Mouse (Mus musculus) kidney, postnatal 4 days (tissue): ENCODE measurements around the gene Rnf222.
"Not testable (repeated sequence)": the region's sequence is repeated elsewhere in the genome, so short reads cannot be mapped to it uniquely, and the experiment has no call there.

Experiments
- DNase-seq, 2 experiments: peaks; one replicate each; pipeline ENCODE4 v3.0.0; 2021; ENCODE audit warnings: mixed read lengths in 2 of 2

Gene Rnf222

DNA sequence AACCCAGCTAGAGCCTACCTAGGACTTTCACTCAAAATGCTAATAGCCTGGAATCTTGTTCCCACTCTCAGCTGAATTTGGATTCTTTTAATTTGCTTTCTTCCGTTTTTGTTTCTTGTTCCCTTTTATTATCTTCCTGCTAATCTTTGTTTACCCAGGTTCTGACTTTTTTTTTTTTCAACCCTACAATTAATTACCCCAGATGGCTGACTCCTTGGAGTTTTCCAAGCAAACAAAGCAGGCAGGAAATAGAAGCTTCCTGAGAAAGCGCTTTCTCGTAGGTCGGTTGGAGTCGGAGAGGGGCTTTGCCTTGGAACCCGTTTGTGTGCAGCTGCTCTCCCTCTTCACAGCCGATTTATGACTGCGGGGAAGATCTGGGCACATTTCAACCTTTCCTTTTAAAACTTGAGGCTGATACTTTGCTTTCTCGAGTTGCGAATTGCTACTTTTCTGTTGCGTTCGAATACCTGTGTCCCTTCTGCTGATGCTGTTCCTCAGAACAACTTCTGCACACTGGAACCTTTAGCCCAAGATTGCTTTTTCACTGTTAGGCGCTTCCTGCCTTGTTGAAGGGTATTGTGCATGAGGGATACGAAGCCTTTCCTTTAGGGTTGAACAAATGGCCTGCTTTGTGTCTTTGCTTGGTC lies 23.3 kb downstream of the Rnf222 start:
- DNase-seq: peak; percentile 56 to 70

DNA sequence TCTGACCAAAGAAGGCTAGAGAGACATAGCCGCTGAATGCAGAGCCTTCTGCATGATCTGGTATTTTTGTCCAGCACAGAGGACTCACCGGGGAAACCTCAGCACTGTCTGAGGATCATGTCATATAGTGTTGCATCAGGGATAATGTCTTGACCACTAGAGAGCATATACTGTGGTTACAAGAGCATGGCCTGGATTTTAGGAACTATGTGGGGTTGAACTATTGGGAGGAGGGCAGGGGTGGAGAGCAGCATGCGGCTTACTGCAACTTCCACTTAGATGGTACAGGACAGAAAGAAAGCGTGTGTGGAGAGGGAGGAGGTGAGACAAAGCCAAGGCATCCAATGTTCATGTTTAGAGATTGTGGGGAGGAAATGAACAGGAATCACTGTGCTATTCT lies 26.2 kb downstream of the Rnf222 start:
- no peak for DNase-seq

- DNase-seq: no peak
These were observed 34.8 kb downstream of the Rnf222 start for GRCm38 (mm10) chr11:68923191-68923590.

GRCm38 (mm10) chr11:68924749-68925148 lies 36.4 kb downstream of the Rnf222 start:
- DNase-seq: no peak

GRCm38 (mm10) chr11:68926981-68927380 lies 38.6 kb downstream of the Rnf222 start, which contains the start of gene Odf4:
Odf4 (minus strand) TSS chr11:68927081.
- DNase-seq: no peak

DNA sequence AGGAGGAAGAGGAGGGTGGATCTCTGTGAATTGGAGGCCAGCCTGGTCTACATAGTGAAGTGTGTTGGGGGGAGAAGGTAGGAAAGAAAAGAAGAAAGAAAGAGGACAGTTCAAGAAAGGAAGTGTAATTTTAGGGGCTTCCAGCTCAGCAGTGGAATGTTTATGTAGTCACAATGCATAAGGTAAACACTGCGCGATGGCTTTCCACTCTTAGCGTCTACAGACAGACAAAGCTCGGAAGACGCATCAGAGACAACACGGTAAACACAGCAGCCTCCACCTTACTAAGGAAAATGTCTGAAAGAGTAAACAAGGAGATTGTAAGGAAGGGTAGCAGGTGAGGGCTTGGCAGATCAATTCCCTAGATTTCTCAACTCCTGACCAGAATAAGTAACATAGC lies 41.6 kb downstream of the Rnf222 start:
- DNase-seq: no peak

DNA sequence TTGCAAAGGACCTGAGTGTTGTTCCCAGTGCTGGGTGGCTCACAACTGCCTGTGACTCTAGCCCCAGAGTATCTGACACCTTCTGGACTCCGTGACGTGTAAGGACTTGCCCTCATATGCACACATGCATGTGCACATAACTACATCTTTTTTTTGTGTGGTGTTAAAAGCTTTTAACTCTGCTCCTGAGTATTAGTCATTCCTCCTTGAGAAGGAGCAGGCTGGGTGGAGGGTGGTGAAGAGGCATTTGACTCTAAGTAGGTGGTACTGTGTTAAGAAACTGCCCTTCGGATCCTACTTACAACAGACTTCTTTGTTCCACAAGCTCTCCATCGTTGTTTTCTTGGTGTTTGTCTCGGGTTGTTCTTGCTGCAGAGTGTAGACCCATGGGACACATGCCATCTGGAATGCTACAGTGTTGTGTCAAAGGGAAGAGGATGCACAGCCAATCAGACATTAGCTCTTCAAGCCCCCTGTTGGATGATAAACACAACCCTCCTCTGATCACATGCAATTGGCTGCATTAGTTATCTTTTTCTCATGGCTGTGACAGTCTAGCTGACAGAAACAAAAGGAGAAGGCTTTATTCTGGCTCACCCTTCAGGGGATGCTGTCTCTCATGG lies 45.6 kb downstream of the Rnf222 start:
- no peak for DNase-seq

- DNase-seq: not testable (repeated sequence)
These were observed 48.6 kb downstream of the Rnf222 start for GRCm38 (mm10) chr11:68936951-68937350.

GRCm38 (mm10) chr11:68939451-68940304 lies 51.3 kb downstream of the Rnf222 start:
- DNase-seq: peak; percentile 83 to 90

DNA sequence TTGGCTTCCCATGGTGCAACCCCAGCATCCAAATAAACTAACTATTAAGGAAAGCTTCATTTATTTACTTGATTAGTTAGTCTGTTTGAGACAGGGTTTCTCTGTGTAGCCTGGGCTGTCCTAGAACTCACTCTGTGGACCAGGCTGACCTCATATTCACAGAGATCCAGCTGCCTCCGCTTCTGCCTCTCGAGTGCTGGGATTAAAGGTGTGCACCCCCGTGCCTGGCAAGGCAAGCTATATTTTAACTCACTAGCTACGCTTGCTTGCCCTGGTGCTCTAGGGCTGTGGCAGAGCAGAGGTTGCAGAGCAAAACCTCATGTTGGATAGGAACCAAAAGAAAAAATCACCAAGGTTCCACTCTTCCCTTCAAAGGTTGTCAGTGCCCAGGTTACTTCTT lies 52.2 kb downstream of the Rnf222 start:
- peak; percentile 60 to 74 for DNase-seq

GRCm38 (mm10) chr11:68942731-68943130 lies 54.4 kb downstream of the Rnf222 start:
- DNase-seq: peak in 1 of 2 experiments; percentile 25

- DNase-seq: no peak
These were observed 56.9 kb downstream of the Rnf222 start for GRCm38 (mm10) chr11:68945245-68945644.
